Mouse (Mus musculus) kidney, postnatal 14 days (tissue): ENCODE measurements around the gene Ccdc130.

Source experiments
- DNase-seq: peaks from one replicate; pipeline ENCODE4 v3.0.0; 2022; ENCODE audit warnings: mixed read lengths

The Ccdc130 gene

DNA sequence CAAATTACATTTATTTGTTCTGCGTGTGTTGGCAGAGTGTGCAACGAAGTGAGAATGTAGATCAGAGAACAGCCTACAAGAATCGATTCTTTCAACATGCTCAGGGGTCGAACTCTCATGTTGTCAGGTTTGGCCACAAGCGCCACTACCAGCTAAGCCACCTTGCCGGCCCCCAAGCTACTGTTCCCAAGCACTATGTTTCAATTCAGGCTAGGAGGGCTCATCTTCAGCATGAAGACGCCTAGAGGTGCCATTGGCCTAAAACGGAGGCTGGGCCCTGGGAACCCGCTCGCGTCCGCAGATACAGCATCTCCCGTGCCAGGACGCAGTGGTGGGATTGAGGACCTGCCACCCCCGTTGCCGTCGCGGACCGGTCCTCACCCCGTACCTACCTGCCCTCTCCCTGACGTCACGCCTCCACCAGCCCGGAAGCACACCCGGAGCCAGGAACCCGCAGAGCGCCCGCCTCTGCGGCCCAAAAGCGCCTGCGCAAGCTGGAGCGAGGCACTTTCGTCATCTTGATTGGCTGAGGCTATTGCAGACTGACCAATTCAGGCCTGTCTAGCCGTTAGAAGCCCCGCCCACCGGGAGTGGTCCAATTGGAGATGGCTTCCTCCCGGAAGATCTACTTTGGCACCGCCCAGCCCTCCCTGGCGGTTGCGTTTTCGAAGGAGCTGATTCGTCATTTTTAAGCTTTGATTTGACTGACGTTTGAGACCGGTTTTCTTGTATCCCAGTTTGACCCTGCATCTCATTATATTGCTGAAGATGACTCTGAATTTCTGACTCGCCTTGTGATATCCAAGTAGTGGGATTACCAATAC lies at the start of gene Ccdc130:
Gene Ccdc130 (minus strand): TSS at position 431 of the 824 bp plus-strand sequence.
- DNase-seq = peak; percentile 100

DNA sequence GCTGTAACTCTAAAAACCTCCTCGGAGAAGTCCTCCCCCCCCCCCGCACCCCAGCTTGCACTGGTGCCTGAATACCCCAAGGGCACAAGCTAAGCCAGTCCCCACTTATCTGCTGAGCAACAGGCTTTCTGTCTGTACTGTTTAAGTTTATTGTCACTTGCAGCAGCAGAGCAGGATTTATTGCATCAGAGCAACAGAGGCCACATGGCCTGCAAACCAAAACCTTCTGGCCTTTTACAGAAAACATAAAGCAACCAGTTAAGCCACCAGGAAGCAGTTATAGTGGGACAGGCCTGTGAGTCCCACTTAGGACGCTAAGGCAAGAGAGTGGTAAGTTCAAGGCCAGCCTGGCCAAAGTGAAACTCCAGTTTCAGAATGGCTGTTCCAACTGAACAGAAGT lies 38.2 kb upstream of the Ccdc130 start:
- DNase-seq = no peak

DNA sequence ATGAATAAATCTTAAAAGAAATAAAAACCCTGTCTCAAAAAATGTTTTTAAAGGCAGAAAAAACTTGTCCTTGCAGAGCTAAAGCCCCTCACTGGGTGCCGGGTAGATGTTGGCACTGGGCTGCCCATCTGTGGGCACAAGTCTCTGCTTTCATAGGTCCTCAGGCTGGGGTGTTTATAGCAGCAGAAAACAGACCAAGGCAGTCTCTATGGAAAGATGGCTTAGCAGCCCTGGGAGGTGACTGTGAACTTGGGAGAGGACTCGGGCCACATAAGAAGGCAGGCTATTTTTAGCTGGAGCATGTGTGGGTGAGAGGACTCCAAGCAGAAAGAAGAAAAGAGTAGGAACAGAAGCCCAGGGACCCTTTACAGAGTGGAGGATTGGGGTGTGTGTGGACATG lies 33.8 kb upstream of the Ccdc130 start:
- DNase-seq = no peak

DNA sequence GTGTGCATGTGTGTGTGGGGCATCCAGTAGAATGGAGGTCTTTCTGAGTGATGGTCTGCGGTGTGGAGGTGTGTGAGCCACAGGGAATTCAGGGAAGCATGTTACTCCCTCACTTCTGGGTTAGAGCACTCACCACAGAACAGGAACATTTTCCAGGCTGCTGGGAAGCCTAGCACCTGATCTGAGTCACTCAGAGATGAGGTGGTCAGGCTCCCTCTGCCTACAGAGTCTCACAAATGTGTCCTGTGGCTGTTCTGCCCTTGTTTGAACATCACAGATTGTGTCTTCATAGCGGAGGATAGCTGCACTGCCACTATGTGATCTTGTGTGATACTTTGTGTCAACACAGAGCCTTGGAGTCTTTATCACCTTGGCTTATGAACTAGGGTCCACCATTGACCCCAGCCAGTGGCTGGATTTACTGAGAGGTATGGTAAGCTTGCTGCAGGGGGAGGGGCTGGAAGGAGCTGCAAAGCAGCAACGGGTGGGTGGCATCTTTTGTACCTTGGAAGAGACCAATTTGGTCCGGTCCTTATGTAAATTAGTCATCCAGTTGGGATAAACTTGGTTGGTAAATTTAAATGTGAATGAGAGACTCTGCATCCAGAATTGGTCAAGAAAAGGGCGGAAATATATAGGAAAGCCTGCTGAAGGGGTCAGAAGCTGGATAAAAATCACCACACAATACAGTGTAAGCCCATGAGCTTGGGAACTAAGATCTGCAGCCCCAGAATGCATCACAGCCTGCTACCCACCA lies 27.0 kb upstream of the Ccdc130 start:
- no peak for DNase-seq

DNA sequence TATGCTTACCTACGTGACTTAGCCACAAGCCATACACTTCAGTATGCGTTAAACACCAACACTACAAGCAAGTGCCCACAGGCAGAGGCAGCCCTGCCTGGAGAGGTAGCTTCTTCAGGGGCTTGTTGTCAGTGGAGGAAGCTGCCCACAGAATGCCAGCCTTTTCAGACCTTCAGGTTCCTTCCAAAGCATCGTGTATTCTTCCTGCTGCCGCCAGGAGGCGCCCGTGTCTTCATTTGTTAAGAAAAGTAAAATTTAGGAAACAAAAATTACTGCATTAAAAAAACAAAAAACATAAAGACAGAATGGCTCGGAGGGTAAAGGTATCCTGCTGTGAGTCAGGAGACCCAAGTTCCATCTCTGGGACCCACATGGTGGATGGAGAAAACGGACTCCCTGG lies 21.5 kb upstream of the Ccdc130 start:
- peak; percentile 43 for DNase-seq

DNA sequence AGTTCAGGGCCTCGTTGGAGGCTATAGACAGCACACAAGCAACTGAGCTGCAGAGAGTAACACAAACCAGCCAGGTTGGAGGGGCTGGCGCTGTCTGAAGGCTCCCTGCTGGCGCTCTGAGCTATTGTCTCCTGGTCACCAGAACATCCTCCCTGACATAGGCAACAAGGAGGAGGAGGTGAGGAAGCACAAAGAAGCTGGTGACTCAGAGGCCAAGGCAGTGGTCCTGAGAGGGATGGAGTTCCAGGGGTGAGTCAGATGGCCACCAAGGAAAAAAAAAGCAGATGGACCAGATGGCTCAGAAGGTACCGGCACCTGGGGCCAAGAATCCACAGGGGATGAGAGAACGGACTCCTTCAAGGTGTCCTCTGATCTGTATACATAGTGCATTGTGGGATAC lies 20.9 kb upstream of the Ccdc130 start:
- DNase-seq = no peak

DNA sequence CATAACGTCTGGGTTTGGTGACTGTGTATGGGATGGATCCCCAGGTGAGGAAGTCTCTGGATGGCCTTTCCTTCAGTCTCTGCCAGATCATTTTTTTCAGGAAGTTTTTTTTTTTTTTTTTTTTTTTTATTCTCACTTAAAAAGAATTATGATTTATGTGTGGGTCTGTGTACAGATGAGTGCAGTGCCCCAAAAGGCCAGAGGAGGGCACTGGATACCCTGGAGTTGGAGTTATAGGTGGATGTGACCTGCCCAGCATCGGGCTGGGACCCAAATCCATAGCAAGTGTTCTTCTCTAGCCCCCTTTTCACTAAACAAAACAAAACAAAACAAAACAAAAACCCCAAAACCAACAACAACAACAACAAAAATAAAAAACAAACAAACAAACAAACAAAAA lies 18.7 kb upstream of the Ccdc130 start:
- DNase-seq = peak; percentile 17

DNA sequence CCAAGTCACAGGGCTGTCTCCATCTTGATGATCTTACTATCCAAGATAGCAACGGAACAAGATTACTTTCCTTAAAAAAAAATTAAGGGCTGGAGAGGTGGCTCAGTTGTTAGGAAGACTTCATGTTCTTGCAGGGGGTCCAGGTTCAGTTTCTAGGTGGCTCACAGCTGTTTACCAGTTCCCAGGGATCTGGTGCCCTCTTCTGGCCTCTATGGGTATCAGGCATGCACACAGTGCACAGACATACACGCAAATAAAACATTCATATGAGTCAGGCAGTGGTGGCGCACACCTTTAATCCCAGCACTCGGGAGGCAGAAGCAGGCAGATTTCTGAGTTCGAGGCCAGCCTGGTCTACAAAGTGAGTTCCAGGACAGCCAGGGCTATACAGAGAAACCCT lies 15.5 kb upstream of the Ccdc130 start:
- DNase-seq = peak; percentile 61

DNA sequence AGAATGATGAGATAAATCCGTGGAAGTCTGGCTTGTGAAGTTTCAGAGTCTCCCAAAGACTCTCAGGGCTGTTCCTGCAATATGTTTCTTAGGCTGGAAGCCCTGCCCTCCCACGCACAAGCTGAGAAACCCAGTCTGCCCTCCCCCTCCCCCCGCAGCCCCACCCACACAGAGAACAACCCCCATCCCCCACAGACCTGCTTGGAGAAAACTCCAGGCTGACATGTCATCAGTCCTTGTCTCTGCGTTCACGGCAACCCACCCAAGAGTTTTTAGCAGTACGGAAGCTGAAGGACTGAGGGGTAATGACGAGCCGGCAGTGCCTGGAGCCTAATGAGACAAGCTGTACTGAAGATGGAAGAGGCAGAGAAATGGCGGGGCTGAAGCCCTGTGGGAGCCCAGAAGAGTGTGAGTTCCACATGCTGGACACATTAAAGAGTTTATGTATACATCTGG lies 14.5 kb upstream of the Ccdc130 start:
- peak; percentile 16 for DNase-seq

DNA sequence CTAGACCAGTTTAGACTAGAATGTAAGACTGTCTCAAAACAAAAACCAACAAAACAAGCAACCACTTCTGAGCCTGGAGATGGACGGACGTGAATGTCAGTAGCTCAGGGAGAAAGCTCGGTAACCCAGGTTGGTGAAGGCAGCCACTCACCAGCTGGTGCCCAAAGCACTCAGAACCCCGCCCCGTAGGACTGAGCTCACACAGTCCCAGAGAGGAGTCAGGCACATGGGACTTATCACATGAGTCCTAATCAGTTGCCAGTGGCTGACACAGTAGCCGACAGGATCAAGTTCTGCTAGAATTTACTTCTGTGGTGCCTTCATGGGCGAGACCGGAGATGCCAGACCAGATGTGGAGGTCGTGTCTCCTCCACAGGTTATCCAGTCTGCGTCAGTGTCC lies 10.6 kb upstream of the Ccdc130 start:
- no peak for DNase-seq

DNA sequence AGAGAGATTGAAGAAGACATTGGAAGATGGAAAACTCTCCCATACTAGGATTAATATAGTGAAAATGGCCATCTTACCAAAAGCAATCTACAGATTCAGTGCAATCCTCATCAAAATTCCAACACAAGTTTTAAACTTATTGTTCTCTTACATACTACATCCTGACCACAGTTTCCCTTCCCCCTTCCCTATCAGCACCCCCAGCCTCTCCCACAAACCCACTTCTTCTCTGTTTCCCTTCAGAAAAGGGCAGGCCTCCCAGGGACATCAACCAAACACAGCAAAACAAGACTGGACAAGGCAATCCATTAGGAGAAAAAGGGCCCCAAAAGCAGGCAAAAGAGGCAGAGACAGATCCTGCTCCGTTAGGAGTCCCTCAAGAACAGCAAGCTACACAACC lies 6.3 kb upstream of the Ccdc130 start:
- DNase-seq = no peak

DNA sequence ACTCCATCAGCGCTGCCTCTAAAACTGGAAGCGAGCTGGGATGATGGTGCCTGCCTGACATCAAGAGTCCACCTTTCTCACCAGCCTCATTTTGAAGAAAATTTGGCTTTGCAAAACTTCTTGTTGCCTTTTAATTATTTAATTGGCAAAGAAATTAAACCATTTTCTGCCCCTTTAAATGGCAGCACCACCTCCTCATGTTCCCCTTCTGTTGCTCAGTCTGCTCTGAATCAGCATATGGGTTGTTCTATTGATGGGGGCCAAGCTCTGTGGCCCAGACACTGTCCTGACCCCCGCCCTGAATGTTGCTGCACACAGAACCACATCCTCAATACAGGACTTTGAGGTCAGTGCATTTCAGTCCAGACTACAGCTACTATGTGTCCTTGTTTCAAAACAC lies 3.8 kb upstream of the Ccdc130 start:
- DNase-seq = no peak

DNA sequence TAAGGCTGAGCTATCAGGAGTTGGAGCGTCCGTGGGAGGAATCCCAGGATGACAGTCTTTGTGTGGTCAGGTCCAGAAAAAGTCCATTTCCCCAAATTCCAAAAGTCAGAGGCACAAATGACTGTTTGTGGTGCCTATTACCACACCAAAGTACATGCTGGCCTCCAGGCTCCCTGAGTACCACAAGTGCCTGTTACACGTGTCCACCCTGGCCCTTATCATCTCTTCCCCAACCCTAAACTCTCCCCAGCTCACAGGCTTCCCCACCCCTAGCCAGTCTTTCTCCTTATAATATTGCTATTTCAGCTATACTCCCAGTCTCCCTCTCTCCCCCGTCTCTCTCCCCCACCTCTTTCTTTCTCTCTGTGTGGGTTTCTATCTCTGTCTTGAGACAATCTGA lies 2.1 kb upstream of the Ccdc130 start:
- no peak for DNase-seq

DNA sequence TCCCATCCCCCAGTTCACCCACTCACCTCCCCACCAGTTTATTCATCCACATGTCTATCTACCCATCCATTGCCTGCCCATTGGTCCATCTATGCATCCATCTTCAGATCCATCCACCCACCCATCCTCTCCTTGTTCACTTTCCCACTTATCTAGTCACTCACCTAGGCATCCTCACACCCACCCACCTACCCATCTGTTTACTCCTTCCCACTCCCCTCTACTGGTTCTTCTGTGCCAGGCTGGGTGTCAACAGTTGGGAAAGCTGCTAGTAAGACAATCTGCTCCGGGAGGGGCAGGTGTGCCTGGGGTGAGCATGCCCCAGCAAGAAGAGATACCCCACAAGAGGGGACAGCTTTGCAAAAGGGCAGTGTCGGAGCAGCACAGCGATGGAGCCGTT lies 9.1 kb downstream of the Ccdc130 start:
- DNase-seq = no peak

DNA sequence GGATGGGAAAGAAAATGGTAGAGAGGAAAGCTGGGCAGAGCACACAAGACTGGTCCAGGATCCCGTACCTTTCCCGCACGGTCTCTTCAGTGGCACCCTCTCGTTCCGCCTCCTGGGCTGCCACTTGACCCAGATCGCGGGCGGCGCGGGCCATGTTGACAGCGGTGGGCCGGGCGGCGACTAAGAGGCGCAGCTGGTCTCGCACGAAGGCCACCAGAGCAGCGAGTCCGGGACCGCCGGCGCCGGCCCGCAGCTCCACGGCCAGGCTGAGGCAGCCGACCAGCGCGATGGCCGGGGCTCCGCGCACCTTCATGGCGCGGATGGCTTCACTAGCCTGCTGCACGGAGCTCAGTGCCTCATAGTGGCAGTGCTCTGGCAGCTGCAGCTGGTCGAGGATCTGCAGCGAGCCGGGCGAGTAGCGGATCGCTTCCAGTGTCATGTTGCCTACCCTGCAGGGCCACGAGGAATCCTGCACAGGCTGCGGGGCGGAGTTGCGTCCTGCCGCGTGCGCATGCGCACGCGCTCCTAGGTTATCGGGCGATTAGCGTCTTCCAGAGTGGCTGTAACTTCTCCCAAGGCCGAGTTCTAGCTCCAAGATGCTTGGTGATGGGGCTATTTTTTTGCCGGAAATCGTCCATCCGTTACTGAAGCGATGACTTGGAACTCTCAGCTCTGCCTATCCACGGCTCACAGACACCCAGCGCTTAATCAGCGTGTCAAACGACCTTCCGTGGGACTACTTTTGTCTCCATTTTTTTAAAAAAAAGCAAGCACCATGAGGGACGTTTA lies 13.2 kb downstream of the Ccdc130 start, which contains the start of gene Mri1:
Gene Mri1 (minus strand): TSS at position 505 of the 789 bp plus-strand sequence.
- DNase-seq = peak; percentile 91

DNA sequence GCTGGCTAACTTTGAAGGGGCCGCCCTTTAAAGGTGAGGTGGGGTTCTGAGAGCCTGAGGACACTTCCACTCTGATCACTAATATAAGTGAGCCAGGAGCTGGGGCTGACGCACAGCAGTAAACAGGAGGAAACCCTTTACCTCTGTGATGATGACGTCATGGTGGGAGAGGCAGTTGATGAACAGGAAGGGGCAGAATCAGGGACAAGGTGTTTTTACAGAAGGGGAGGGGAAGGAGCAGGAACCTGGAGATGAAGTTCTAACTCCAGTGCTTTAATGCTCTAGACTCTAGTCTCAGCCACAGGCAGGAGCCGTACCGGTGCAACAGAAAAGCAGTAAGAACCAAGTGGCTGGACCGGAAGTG lies 13.7 kb downstream of the Ccdc130 start:
- DNase-seq = no peak

DNA sequence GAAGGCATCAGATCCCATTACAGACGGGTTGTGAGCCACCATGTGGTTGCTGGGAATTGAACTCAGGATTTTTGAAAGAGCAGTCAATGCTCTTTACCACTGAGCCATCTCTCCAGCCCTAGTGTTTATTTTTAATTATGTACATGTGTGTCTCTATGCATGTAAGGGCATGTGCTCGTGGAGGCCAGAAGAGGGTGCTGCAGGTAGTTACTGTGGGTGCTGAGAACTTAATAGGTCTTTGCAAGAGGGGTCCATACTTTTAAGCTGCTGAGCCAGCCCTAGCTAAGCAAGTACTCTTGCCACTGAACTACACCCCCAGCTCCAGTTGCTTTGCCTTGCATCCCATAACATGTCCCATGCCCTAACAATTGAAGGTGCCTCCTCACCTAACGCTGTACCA lies 14.3 kb downstream of the Ccdc130 start:
- DNase-seq = no peak

DNA sequence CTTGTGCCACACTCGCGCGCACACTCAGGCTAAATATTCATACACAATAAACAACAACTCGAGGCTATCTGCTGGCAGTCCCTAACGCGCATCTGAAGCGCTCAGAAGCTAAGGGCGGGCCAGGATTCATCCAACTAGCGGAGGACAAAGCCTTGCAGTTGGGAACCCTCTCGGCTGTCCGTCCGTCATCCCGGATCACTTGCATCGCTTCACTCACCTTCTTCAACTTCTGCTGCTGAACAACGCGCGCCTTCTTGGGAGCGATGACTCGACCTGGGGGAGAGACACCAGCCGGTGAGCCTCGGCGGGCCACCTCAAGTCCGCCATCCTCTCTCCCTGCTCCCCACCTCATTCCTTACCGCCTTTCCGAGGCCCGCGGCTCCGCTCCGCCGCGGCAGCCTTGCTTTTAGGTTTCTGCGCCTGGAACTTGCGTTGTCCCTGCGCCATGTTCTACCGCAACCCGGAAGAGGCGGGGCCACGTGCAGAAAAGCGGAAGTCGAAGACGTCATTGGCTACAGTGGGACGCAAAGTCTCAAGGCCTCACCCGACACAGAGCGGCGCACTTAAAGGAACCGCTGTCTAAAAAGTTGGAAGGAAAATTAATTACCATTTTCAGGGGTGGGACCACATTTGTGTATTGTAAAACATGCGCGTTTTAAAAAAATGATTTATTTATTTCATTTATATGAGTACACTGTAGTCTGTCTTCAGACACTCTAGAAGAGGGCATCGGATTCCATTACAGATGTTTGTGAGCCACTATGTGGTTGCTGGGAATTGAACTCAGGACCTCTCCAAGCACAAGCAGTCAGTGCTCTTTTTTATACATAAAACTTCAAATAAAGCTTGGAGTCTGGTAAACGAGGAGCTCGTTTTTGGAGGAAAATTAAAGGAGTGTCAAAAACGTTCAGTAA lies 20.7 kb downstream of the Ccdc130 start, which contains the start of gene D8Ertd738e:
Gene D8Ertd738e (minus strand): TSS at position 463 of the 914 bp plus-strand sequence.
- DNase-seq = peak; percentile 92

DNA sequence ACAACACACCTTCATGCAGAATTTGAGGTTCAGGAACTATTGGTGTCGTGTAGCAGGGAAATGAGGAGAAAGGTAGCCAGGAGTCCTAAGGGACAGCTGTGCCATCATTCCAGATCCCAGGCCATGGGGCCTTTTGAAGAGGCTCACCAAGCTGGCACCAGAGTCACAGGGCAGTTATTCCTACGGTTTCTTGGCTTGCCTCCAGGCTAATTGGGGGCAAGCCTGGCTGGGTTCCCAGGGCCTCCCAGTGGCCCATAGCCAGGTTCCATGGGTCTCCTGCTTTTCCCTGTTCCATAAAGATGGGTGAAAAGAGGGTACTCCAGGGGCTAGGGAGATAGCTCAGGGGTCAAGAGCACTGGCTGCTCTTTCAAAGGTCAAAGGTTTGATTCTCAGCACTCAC lies 28.4 kb downstream of the Ccdc130 start:
- DNase-seq = peak; percentile 80

DNA sequence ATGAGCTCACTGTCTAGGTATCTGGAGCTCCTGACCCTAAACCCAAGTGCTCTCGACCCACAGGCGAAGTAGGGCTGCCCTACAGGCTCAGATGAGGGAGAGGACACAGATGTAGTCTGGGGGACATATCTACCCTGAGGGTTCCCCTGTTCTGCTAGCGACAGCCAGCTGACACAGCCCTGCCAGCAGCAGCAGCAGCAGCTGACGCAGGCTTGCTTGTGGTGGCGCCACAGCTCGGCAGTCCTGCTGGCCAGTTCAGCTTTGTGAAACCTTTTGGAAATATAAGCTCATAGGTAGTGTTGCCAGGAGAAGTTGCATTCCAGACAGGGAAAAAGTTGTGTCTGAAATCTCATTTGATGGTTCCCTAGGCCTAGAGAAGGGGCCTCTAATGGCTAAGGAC lies 29.0 kb downstream of the Ccdc130 start:
- no peak for DNase-seq

DNA sequence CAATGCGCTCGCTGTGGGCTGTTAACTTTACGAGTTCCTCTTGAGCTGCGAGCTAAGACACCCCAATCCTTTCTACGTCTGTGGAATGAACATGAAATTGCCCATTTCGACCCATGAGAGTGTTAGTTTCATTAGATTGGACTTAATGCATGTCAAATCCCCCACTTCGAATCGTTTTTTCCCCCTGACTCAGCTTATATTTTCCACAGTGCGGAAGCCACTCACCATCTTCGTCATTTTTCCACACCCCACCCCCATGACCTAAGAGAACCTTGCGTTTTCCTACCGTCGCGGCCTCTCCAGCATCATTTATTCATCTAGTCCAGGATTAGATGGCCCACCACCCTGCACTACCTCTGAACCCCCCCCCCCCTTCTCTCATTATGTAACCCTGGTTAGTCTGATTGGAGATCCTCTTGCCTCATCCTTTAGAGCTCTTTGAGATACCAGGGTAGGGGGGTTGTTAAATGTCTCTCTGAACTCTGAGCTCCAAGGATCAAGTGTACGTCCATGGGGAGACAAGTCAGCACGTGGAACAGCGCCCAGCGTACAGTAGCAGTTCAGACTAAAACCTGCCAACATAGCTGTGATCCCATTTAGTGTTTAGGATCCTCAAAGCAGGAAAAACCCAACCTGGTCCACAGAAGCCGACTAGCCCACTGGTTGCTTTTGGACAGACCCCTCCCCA lies 32.5 kb downstream of the Ccdc130 start:
- DNase-seq = no peak
